Mouse (Mus musculus) cerebellum, postnatal 25 days (tissue): ENCODE measurements around the gene Lypla2.
A peak's percentile ranks its signal among the peaks of the same experiment; 100 is the strongest.
"Not testable (repeated sequence)": the region's sequence is repeated elsewhere in the genome, so short reads cannot be mapped to it uniquely, and the experiment has no call there.

Experiments
- DNase-seq, 2 experiments: peaks; one replicate each; pipeline ENCODE4 v3.0.0; 2021; ENCODE audit warnings: mixed read lengths in 2 of 2

The Lypla2 gene

DNA sequence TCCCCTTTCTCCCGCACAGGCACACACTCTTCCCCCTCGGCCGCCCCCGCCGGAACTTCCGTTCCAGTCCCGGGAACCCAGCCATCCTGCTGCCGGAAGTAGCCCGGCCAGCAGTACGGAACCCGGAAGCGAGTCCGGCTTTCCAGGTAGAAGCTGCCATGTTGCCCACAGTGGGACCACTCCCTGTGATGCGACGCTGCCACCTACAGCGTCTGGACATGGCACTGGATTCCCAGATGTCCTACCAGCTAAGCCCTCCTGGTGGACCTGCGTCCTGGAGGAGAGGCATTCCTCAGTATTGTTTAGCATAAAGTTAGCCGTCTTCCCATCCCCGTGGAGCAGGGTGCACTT lies at the start of gene Lypla2:
Lypla2 (minus strand) TSS at position 71 of the 351 bp plus-strand sequence.
- DNase-seq: peak; percentile 90 to 94

DNA sequence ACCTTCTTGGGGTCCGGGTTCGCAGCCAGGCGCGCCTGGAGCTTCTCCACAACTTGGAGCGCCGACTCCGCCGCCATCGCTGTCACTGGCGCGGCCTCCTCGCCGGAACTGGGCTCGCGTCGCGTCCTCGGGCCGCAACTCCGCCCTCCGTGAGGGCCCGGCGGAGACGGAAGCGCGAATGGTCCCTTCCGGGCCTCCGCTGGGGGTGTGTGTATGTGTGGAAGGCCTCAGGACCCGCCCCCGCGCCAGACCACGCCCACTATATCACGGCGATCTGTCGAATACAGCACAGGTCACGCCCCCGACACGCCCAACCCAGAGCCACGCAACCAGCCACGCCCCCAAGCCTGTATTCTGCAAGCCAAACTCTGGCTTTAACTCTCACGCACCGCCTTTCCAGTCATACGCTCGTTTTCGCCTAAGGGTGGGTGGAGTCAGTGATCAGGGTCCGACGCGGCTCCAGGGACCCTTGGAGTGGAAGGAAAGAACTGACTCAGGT lies 49.2 kb upstream of the Lypla2 start, which contains the start of gene Eloa:
Eloa (minus strand) TSS at position 215 of the 499 bp plus-strand sequence.
- DNase-seq: peak; percentile 98 to 99

DNA sequence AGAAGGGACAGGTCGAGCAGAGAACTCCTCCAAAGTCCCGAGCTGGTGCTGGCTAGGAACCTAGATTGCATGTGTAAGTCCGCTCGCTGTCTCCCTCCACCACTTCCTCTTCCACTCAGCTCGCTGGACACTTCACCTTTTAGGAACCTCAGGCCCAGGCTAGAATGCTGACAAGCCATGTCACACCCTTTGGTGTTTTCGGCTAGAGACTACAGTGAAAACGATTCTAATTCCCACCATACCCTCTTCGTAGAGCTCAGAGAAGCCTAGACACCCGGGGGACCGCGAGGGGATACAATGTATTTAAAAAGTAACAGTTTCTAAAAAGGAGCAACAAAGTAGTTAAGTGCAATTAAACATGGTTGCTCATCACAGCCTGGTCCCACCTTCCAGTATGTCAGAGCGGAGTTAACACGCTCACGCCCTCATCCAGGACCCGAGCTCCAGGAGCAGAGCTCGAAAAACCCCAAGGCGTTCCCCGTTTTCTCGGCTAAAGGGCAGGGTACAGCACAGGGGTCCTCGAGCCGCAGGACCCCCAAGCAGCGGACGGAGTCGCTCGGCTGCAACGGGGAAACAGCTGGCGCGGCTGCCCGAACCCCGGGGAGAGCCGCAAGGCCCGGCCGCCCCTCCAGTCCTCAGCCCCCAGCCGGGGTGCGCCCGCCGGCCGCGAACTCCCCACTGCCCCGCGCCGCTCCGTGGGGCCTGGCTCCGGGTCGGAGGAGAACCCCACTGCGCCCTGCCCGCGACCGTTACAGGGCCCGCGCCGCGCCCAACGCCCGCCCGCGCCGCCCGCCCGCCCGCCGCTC lies 48.5 kb upstream of the Lypla2 start:
- DNase-seq: peak in 1 of 2 experiments; percentile 9

DNA sequence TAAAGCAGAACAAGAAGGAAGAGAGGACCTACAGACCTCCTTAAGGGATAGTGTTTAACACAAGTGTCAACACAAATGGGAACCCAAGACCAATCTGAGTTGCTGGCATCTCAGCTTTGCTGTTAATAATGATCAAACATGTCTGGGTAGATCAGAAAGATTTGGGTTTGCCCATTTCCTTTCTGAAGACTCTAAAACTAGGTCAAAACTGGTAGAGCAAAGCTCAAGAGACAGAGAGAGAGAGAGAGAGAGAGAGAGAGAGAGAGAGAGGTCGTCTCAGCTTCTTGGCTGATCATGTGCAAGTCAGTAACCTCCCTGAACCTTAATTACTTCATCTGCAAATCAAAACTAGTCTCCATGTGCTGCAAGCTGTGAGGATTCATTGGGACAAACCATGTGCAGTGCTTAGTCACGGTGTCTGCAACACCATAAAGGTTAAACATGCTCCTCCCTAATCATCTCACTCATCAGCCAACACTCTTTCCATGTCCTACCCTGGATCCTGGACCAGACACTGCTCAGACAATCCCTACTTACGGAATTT lies 43.7 kb upstream of the Lypla2 start:
- DNase-seq: no peak

DNA sequence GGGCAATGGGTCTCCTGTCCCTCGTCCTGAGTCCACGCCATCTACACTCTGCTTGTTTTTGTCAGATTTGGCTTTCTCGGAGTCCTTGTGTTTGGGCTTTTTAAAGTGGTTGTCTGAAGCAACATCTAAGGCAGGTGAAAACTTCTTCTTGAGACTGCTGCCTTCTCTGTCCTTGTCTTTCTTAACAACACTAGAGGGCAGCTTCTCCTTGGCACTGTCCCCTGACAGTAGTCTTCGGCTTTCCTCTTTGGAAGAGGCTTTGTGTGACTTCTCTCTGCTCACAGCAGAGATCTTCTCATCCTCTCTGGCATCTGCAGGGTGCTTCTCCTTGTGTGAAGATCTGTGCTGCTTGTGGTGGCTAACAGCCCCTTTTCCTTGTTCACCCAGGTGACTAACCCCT lies 38.2 kb upstream of the Lypla2 start:
- no peak for DNase-seq

DNA sequence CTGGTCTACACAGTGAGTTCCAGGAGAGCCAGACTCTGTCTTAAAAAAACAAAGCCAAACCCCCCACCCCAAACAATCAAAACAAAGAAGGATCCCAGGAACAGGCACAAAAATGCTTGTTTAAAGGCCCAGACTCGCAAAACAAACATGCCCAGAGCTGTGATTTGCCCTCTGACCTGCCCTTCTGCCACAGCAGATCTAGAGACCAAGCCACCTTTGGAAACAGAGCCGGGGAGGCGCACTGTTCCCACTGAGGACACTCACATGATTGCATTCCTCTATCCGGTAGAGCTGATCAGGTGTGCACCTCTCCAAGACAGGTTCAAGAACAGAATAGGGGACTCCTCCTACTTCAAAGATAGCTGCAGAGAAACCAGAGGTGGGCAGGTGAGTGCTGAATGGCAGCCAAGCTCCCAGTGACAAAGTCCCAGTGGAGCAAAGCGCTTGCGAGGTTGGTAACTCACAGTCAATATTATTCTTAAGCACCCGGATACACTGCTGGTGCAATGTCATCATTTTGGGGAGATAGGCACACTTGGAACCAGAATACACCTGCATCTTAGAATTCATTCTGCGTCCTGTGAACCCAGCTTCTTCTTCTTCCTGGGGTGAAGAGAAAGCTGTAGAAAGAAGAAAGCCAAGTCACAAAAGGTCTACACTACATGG lies 36.5 kb upstream of the Lypla2 start:
- DNase-seq: no peak

DNA sequence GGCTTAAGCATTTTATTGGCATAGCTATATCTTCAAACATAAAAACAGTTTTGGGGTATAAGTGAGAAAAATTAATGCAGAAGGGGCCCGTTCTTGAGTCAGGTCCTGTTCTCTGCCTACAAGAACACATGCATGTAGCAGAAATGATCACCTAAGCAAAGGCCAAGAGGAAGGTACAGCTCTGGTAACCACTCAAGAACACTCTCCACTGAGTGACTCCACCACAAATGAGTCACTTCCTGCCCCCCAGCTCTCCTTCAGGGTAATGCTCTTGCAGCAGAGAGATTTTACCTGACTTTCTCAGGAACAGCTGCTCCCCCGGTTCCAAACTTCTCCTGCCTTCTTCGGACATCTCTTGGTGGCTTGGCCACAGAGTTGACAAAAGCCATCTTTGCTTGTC lies 34.4 kb upstream of the Lypla2 start:
- no peak for DNase-seq

DNA sequence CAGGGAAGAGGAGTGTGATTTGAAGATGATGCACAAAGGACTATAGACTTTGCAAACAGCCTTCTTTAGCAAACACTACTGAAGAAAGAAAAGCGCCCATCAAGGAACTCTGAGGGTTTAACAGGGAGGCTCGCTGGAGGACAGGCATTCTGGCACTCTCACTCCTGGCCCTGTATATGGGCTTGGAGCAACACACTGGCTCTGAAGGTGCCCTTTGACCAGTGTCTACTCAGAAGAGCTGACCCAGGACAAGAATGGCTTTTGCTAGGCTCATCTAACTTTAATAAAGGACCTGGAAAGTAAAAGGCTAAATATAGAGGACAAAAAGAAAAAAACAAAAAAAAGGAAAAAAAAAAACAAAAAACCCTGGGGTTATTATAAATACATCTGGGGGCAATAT lies 32.5 kb upstream of the Lypla2 start:
- no peak for DNase-seq

DNA sequence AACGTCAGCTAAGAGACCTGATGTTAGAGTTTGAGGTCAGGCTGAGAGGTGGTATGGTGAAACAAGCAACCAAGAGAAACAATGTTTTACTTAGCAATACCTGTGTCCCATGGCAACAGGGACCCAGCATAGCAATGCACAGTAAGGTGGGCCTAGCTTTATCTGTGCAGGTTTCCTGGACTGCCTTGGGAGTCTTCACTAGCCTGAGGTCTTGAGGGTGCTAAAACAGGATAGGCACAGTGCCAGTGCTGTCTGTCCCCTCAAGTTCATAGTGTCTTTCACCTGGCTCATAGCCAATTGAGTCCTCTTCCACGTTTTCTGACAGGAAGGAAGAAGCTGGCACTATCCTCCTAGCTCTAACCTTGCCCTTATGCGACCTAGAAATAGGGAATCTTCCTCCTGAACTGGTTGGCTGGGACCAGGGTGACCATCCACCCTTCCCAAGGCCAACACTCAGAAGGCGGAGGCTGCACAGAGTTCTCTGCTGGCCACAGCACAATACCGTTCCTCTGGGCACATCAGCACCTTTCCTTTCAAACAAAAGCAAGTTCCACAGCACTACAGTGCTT lies 31.8 kb upstream of the Lypla2 start:
- DNase-seq: no peak

DNA sequence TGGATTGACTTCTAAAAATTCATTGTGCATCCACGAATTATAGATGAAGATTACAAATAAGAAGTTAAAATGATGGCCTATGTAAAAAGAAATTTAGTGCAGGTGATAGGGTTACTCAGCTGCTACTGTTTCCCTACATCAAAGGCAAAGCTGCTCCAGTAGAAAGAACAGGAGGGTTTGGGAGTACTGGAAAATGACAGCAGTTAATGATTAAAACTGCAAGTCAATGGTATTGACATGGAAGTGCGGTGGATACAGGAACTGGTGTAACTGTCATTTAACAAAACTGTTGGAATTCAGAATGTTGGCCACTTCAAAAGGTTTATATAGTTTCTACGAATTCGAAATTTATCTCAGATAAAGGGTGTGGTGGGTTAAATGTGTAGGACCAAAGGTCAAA lies 22.7 kb upstream of the Lypla2 start:
- DNase-seq: no peak

DNA sequence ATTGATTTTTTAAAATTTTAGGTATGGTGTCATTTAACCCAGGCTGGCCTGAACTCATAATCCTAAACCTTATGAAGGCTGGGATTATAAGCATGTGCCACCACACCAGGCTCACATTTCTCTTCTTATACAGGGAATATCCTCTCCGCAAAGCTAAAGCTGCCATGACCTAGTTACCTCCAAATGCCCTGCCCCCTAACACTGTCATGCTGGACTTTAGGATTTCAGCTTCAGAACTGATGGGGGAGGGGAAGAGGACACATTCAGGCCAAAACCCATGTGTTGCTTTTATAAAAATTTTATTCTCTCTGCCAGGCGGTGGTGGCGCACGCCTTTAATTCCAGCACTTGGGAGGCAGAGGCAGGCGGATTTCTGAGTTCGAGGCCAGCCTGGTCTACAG lies 21.5 kb upstream of the Lypla2 start:
- DNase-seq: no peak

DNA sequence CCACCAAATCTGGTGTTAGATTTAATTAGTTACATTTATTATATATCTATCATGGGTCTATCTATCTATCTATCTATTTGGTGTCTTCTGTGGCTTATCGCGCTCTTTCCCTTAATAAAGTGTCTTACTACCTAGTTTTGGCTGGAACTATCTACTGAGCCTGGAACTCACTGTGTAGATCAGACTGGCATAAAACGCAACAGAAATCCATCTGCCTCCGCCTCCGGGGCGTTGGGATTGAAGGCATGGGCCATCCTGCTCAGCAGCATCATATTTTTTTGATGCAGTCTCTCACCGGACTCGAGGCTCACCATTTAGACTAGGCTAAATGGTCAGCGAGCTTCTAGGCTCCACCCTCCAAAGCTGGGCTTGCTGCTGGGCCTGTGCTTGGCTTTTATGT lies 15.3 kb upstream of the Lypla2 start:
- DNase-seq: peak; percentile 22 to 35

DNA sequence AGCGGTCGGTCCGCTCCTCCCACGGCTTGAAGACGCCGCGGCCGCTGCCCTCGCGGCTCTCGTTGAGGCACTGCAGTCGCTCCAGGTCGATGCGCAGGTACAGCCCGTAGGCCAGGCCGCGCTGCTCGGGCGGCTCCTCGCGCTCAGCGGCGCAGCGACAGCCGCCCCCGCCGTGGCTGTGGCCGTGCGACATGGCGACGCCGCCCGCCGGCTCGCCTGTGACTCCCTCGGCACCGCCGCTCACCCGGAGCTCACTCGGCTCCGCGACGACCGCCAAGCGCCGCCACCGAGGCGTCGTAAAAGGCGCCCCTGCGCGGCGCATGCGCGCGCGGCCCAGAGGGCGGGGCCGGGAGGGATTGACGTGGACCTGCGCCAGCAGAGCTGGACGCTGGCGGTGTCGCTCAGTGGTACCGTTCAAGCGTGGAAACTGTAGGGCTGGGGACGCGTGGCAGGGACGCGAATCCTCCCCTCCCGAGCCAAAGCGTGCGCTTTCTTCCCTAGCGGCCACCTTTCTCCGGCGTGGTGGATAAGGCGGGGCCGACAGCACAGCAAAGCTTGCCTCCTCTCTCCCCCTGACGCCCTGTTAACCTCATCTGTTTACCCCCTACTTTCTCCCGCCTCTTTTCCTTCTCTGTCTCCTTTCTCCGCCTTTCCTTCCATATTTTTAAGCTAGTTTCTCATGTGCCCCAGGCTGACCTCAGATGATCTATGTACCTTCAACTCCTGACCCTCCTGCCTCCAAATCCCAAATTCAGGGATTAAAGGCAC lies 14.7 kb upstream of the Lypla2 start, which contains the start of gene Pithd1:
Pithd1 (minus strand) TSS at position 322 of the 768 bp plus-strand sequence.
- peak; percentile 96 for DNase-seq

DNA sequence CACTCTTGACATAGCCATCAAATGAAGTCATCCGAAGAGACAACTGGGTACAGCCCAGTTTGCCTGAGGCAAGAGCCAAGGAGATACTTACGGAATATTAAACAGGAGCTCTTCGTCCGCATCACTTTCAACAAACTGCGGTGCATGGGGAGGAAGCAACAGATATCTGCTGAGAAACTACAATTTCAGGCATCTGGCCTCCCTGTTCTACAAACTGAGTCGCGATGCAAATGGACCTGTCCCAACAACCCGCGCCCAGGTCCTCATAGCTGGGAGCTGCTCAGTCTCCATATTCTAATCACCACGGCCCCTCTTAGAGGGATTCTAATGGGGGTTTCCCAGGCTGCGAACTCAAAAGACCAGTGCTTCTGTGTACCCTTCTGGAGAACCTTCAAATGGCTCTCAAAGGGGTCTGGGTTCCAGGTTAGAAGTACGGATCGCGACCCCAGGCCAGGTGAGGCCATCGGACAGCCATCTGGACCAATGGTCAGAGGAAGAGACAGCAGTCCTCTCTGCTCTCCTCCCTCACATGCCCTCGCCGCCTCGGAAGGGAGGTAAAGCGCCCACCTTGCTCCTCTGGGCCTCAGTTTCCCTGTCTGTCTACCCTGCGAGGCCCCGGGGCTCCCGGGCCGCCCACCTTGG lies 14.0 kb upstream of the Lypla2 start:
- no peak for DNase-seq

DNA sequence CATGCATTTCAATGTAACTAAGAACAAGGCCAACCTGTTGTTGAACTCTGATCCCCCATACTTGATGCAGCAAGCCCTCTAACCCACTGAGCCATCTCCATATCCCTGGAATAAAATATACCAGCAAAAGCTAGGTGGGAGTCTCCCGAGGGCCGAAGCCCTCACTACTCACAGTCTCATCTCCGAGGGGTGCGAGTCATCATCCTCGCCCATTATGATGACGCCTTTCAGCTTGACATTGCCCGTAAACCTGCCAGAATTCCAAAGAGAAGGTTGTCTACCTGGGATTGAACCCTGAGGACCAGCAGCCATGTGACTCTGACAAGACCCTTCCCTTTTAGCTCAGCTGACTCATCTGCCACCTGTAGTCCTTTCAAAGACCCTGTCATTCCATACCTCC lies 13.3 kb upstream of the Lypla2 start:
- no peak for DNase-seq

DNA sequence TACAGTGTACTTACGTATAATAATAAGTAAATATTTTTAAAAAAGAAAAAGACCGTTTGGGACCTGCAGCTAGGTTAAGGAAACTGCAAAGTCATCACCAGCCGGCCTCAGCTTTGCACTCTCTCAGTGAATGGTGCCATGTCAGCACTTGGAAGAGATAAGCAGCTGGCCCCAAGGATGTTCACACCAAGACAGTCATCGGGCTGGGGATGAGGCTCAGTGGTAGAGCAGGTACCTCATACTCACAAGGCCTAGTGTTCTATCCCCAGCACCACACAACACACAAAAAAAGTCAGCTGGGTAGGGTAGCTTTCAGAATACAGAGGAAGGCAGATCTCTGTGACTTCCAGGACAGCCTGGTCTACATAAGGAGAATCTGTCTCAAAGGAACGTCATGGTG lies 12.8 kb upstream of the Lypla2 start:
- DNase-seq: no peak

DNA sequence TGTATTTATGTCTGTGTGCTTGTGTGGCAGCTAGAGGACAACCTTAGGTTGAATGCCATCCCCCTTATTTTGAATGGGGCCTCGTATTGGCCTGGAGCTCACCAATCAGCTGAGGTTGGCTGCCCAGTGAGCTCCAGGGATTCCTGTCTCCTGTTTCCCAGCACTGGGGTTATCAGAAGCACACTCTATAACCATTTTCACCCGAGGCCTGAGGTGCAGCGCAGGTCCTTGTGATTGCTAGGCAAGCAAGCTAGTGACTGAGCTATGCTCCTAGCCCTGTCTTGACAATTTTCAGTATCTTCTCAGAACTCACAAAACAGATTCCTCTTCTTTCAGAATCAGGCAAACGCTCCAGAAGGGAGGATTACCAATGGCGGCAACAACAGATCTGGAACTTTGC lies 12.1 kb upstream of the Lypla2 start:
- no peak for DNase-seq

DNA sequence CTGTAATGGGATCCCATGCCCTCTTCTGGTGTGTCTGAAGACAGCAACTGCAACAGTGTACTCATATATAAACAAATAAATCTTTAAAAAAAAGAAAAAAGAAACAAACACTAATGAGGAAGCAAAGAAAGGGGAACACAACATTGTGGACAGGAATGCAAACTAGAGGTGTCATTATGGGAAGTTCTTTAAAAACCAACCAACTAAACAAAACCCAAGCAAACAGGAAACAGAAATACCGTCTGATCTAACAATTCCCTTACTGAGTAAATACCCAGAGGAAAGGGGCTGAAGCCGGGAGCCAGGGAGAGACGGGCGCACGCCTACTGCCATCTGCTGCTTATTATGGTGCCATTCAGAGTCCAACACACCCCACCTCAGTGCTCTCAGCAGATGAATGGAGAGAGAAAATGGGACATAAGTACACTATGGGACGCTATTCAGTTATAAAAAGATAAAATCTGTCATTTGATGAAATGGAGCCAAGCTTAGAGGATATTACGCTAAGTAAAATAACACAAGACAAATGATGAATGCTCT lies 9.2 kb upstream of the Lypla2 start:
- DNase-seq: peak; percentile 59 to 72

DNA sequence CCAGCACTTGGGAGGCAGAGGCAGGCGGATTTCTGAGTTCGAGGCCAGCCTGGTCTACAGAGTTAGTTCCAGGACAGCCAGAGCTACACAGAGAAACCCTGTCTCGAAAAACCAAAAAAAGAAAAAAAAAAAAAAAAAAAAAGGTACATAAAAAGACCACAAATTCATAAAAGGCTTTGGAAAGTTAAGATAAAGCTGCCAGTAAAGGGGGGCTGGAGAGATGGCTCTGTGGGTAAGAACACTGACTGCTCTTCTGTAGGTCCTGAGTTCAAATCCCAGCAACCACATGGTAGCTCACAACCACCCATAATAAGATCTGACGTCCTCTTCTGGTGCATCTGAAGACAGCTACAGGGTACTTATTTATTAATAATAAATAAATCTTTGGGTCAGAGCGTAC lies 7.8 kb upstream of the Lypla2 start:
- not testable (repeated sequence) for DNase-seq

DNA sequence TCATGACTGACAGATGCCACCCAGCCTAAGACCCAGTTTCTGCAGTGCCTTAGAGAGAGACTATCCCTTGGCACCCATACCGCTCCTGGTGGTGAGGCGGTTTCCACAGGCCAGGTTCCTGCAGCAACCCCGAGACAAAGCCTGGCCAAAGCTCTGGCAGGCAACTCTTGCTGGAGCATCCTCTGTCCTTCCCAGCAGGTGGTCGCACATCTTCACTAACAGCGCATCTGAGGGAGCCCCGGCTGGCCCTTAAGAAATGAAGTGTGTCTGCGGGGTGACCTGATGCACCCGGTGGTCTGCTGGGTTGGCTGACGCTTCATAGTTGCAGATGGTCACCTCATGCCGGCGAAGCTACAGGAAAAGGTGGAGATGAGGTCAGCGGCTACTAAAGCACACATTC lies 3.7 kb upstream of the Lypla2 start:
- DNase-seq: peak in 1 of 2 experiments; percentile 19

DNA sequence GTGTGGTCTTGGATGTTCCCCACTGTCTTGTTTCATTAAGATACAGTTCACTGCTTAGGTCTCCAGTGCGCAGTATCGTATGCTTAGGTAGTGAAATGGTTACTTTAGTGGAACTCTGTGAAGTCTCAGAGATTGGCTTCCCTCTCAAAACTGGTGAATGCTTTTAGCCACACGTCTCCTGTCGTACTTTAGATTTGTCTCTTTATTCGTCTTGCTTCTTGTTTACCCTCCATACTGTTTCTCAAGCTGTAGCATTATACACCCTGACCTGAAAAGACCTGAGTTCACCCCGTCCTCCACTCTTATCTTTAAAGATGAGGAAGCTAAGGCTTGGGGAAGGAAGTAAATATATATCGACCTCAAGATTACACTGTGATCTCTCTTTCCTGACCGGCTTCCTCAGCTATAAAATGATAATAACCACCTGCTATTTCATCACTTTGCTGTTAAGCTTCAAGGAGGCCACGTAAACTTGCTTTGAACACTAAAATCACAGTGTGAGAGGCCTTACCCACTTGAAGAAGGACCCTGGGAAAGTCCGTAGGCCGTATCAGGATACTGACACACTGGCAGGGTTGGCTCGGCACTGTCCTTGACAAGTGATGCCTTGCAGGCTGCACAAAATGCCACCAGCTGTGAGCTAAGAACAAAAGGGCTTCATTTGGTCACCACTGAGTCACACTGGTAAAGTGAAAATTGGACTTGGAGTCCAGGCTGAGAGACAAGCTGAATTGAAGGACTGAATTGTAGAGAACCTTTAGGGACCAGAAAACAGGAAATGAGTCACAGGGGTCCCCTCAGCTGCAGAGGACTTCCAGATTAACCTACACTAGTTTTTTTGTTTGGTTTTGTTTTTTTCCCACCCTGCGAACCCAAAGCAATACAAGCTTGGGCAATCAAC lies 735 bp upstream of the Lypla2 start:
- DNase-seq: no peak
